Mouse (Mus musculus): ENCODE measurements around the gene Arih2. TPM values are rescaled to one million over a fixed set of nuclear protein-coding genes. Genes with fewer than 3 reads are reported as not detected.

Gene Arih2
- polyA plus RNA-seq (2016; fragmentation: Nextera tagmentation; extraction: Ambion mirVana), result 56.2 and 57.2 TPM in 2 replicates

DNA sequence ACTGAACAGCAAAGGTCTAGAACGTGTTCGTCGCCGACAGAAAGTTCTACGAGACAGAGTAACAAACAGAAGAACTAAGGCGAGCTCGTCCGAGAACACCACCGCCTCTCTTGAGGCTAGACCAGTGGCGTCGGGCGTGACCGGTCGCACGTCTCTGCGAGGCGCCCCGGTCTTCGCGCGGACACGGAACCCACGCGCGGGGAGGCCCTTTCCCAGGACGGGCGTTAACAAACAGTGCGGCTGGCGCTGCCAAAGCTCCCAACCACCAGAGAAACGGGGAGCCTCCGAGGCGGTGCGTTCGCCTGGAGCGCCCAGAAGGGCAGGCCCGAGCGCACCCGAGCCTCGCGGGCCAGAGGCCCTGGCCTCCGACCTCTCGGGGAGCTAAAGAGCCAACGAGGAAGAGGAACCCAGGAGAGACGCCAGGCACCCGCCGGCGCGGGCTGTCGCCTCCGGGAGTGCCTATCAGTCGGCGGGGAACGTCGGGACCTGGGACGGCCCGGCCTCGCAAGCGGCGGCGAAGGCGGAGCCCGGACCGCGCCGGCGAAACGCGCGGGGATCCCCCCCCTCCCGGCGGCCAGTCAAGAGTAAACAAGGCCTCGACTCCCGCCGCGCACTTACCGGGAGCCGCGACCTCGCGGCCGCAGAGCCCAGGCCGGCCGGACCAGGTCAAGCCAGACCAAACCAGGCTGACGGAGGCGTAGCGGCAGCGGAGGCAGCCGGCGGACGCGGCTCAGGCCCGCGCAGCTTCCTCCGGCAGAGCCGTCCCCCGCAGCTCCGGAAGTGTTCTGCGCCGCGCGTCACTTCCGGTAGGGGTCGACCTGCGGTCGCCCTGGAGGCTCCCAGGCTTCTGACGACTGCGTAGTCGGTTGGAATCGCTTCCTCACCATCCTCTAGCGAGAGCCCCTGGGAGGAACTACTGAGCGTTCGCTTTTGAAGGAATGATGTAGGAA, at the start of gene Arih2:
Arih2 (minus strand) TSS at position 776 of the 950 bp plus-strand sequence.
- Histone ChIP-seq H3K4me1 (peaks cover 19% of the 10 kb centered on the region), H3K4me3 (peak within 1 kb of the TSS; percentile 99), H3K9me3 (no peaks in the 10 kb centered on the region), H3K27me3 (replicated peaks) (no peaks in the 10 kb centered on the region), H3K27ac (peak within 1 kb of the TSS; percentile 46), H3K9ac (peak within 1 kb of the TSS; percentile 92), H3K4me2 (replicated peaks) (peak within 1 kb of the TSS; percentile 76), H3K36me3 (no peaks in the 10 kb centered on the region)
- ATAC-seq (ENCODE audit: low FRiP score, low read depth), result peak; percentile 98
- WGBS, result under 1% methylated on average over 112 of the region's 112 CpGs

DNA sequence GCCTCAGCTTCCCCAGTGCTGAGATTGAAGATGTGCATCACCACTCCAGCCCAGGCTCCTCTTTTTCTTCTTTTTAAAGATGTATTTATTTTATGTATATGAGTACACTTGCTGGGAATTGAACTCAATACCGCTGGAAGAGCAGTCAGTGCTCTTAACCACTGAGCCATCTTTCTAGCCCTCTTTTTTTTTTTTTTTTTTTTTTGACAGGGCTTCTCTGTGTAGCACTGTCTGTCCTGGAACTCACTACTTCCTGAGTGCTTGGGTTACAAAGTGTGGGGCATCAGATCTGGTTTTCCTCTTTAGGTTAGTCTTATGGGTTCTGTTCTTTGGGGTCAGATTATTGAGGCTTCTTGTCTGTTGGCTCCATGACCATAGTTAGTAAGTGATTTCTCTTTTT, 45.3 kb upstream of the Arih2 start:
- no peak for ATAC-seq (ENCODE audit: low FRiP score, low read depth)
- WGBS, result 89% methylated on average over 1 of the region's 1 CpGs
- no peaks in the 10 kb centered on the region for H3K27me3 ChIP-seq (replicated peaks)

DNA sequence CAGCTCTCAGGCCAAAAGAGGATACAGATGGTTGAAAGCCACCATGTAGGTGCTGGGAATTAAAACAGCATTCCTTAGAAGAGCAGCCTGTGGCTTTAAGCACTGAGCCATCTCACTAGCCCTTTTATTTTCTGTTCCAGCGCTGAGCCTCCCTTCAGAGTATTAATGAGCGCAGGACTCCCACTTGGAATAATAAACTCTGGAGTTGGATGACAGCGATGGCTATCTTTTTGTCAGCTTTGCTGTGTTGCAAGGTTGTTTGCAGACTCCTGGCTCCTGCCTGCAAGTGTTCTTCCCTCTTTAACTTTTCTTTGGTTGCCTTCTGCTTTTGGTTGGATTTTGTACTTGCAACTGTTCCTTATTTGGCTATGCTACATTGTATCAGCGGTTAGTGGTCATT, 44.8 kb upstream of the Arih2 start:
- no peak for ATAC-seq (ENCODE audit: low FRiP score, low read depth)
- Histone ChIP-seq H3K27me3 (replicated peaks) (no peaks in the 10 kb centered on the region), H3K9ac (no peak overlapping the region), H3K9me3 (no peaks in the 10 kb centered on the region), H3K36me3 (no peaks in the 10 kb centered on the region; the same call in 1 of the 2 replicates), H3K4me2 (replicated peaks) (peak overlapping the region; percentile 87), H3K27ac (no peak overlapping the region), H3K4me3 (peak overlapping the region; percentile 13; the same call in 1 of the 2 replicates), H3K4me1 (peaks cover 27% of the 10 kb centered on the region)
- 66% methylated on average over 4 of the region's 4 CpGs for WGBS

More for the DNA sequence above, 45.3 kb upstream of the Arih2 start:
- H3K27ac ChIP-seq, result no peak overlapping the region
- H3K9ac ChIP-seq, result no peak overlapping the region
- no peak overlapping the region for H3K4me3 ChIP-seq
- H3K36me3 ChIP-seq, result no peaks in the 10 kb centered on the region; the same call in 1 of the 2 replicates
- H3K4me2 ChIP-seq (replicated peaks), result peak overlapping the region; percentile 87
- H3K9me3 ChIP-seq, result no peaks in the 10 kb centered on the region
- H3K4me1 ChIP-seq, result peaks cover 21% of the 10 kb centered on the region

DNA sequence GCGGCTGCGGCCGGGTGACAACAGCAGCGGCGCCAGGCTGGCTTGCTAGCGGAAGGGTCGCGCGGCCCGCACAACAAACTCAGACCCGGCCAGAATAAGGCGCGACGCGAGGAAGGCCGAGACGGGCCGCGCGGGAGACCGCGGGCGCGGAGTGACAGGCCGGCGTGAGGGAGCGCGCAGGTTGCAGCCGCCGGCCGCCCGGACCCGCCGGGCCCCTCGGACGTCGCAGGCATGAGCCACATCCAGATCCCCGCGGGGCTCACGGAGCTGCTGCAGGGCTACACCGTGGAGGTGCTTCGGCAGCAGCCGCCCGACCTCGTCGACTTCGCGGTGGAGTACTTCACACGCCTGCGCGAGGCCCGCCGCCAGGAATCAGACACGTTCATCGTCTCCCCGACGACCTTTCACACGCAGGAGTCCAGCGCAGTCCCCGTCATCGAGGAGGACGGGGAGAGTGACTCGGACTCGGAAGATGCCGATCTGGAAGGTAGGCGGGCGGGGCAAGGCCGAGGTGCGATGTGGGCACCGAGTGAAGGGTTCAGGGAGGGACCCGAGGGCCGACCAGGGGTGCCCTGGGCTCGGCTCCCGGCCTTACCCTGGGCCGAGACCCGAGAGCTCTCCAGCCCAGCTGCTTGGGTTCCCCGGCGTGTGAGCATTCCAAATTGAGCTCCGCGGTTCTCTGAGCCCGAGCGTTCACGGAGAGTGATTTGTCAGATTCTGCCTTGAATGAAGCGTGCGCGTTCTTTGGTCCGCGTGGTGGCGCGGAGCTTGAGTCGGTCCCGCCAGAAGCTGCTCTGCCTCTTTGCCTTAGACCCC, 43.2 kb upstream of the Arih2 start:
- Histone ChIP-seq H3K36me3 (no peaks in the 10 kb centered on the region), H3K27ac (peak overlapping the region; percentile 50; the same call in 1 of the 2 replicates), H3K4me3 (peak overlapping the region; percentile 84), H3K4me1 (peaks cover 34% of the 10 kb centered on the region), H3K9ac (peak overlapping the region; percentile 82), H3K4me2 (replicated peaks) (peak overlapping the region; percentile 87), H3K27me3 (replicated peaks) (no peaks in the 10 kb centered on the region), H3K9me3 (no peaks in the 10 kb centered on the region)
- ATAC-seq (ENCODE audit: low FRiP score, low read depth), result peak; percentile 68
- under 1% methylated on average over 92 of the region's 92 CpGs for WGBS

DNA sequence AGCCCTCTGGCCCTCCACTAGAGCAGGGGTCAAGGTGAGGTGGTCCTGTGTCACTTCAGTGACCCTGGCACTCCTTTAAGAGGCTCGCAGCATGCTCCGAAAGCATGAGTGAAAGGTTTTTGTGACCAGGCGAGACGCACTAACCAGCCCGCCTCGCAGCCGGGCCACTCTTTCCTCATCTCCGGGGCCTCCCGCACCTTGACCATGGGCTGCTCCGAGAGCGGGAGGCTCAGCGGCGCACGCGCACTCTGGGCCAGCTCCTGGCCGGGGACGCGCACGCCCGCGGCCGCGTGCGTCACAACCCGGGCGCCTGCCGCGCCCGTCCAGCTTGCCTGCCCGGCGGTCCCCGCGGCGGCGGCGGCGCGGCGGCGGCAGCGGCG, 42.6 kb upstream of the Arih2 start:
- no peaks in the 10 kb centered on the region for H3K27me3 ChIP-seq (replicated peaks)
- H3K4me3 ChIP-seq, result peak overlapping the region; percentile 84
- H3K9ac ChIP-seq, result peak overlapping the region; percentile 82
- 0% methylated on average over 41 of the region's 42 CpGs for WGBS
- peak overlapping the region; percentile 87 for H3K4me2 ChIP-seq (replicated peaks)
- H3K4me1 ChIP-seq, result peaks cover 34% of the 10 kb centered on the region
- H3K27ac ChIP-seq, result peak overlapping the region; percentile 50; the same call in 1 of the 2 replicates
- peak; percentile 86 for ATAC-seq (ENCODE audit: low FRiP score, low read depth)
- H3K36me3 ChIP-seq, result no peaks in the 10 kb centered on the region
- no peaks in the 10 kb centered on the region for H3K9me3 ChIP-seq

DNA sequence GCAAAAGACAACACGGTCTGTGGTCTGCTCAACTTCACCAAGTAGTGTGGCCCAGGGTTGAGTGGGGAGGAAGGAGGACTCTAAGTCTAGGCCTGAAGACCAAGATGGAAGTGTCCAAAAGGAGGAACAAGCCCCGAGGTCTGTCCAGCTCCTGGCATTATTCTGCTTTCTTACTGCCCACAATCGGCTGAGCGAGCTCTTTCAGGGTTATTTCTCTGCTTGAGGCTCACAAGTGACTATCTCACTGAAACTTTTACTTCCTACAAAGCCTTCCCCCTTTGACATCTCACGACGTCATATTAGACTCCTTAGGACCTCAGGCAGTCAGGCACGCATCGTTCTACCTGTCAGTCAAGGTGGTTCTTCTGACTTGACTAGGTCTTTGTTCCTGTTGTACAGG, 42.2 kb upstream of the Arih2 start:
- Histone ChIP-seq H3K9ac (peak overlapping the region; percentile 82), H3K36me3 (no peaks in the 10 kb centered on the region), H3K9me3 (no peaks in the 10 kb centered on the region), H3K4me3 (peak overlapping the region; percentile 84; the same call in 1 of the 2 replicates), H3K4me2 (replicated peaks) (peak overlapping the region; percentile 87), H3K27me3 (replicated peaks) (no peaks in the 10 kb centered on the region), H3K4me1 (peaks cover 39% of the 10 kb centered on the region), H3K27ac (no peak overlapping the region)
- no peak; the same call in 1 of the 2 replicates for ATAC-seq (ENCODE audit: low FRiP score, low read depth)
- 75% methylated on average over 8 of the region's 8 CpGs for WGBS

DNA sequence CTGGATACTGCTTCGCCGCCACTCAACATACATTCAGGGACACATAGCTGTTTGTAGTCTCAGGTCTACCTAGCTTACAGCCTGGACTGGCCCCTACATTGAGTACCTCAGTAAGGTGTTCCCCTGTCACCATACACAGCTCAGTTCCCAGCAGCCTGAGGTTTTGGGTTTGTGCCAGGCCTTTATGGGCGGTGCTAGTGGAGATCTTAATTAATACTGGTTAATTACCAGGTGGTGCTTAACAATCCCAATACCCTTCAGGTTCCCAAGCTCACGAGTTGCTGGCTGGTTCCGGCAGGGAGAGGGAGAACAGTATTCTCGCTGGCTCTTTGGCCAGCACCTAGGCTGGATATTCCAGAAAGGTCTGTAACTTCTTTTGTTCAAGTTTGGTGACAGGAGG, 41.7 kb upstream of the Arih2 start:
- 91% methylated on average over 6 of the region's 6 CpGs for WGBS
- peaks cover 43% of the 10 kb centered on the region for H3K4me1 ChIP-seq
- no peak overlapping the region for H3K4me2 ChIP-seq (replicated peaks)

DNA sequence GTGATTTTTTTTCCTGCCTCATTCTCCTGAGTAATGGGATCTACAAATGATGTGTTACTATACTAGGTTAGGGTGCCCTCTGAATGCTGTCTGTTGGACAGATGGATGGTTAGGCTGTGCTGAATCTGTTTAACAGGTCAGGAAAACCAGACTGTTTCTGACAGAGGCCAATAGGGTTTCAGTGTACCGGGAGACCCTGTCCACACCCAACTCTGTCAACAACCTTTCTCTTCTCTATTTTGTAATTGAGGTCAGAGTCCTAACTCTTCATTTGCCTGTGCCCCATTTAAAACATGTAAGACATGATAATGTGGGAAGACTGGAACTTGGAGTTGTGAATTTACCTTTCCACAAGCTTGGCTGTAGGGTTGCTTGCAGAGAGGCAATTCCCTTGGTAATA, 40.8 kb upstream of the Arih2 start:
- H3K27ac ChIP-seq, result no peak overlapping the region
- H3K9me3 ChIP-seq, result no peaks in the 10 kb centered on the region
- peaks cover 43% of the 10 kb centered on the region for H3K4me1 ChIP-seq
- H3K4me2 ChIP-seq (replicated peaks), result no peak overlapping the region
- H3K27me3 ChIP-seq (replicated peaks), result no peaks in the 10 kb centered on the region
- no peak for ATAC-seq (ENCODE audit: low FRiP score, low read depth)
- no peaks in the 10 kb centered on the region for H3K36me3 ChIP-seq
- H3K9ac ChIP-seq, result no peak overlapping the region
- 74% methylated on average over 1 of the region's 1 CpGs for WGBS
- H3K4me3 ChIP-seq, result no peak overlapping the region

More for the DNA sequence above, 41.7 kb upstream of the Arih2 start:
- Histone ChIP-seq H3K4me3 (no peak overlapping the region), H3K27me3 (replicated peaks) (no peaks in the 10 kb centered on the region), H3K27ac (no peak overlapping the region), H3K9me3 (no peaks in the 10 kb centered on the region), H3K36me3 (no peaks in the 10 kb centered on the region), H3K9ac (no peak overlapping the region)
- no peak for ATAC-seq (ENCODE audit: low FRiP score, low read depth)

DNA sequence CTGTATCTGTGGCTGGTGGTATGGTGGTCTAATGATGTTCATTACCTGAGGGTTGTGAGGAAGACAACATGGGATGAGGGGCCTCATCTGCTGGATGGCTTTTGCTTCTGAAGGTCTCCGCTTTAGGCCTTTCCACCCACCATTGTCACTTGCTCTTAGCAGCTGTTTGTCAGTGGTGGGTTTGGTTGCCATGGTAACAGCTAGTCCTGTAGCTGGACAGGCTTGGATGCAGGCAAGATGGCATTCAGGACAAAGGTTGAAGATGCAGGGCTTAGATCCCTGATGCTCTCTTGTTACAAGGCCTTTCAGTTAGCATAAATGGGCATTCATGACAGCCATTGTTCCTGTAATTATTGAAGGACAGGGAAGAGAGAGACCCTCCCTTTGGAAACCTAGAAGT, 39.9 kb upstream of the Arih2 start, which contains the start of gene Prkar2a:
Prkar2a (plus strand) TSS at position 209 of the 400 bp plus-strand sequence.
- H3K27ac ChIP-seq, result peak within 1 kb of the TSS; percentile 50; the same call in 1 of the 2 replicates
- no peak for ATAC-seq (ENCODE audit: low FRiP score, low read depth)
- H3K36me3 ChIP-seq, result no peaks in the 10 kb centered on the region
- H3K4me3 ChIP-seq, result no peak within 1 kb of the TSS
- peaks cover 40% of the 10 kb centered on the region for H3K4me1 ChIP-seq
- no peaks in the 10 kb centered on the region for H3K27me3 ChIP-seq (replicated peaks)
- no peaks in the 10 kb centered on the region for H3K9me3 ChIP-seq
- no peak within 1 kb of the TSS for H3K9ac ChIP-seq
- no peak within 1 kb of the TSS for H3K4me2 ChIP-seq (replicated peaks)
- 17% methylated on average over 1 of the region's 1 CpGs for WGBS

DNA sequence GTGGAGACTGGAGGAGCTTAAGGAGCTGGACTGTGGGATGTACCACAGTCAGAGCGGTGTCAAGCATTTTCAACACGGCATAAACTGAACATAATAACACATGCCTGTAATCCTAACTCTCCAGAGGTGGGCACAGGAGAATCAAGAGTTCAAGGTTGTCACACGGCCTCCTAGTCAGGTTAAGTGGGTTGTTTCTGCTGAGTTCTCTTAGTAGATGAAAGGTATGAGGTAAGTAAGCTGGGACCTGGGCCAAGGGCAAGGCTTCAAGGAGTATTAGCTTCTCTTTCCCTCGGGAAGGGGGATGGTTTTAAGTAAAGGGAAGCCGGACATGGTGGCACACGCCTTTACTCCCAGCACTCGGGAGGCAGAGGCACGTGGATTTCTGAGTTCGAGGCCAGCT, 39.3 kb upstream of the Arih2 start:
- ATAC-seq (ENCODE audit: low FRiP score, low read depth), result no peak
- peaks cover 3% of the 10 kb centered on the region; the same call in 1 of the 2 replicates for H3K36me3 ChIP-seq
- no peak overlapping the region for H3K27ac ChIP-seq
- no peaks in the 10 kb centered on the region for H3K9me3 ChIP-seq
- WGBS, result 79% methylated on average over 9 of the region's 9 CpGs
- H3K27me3 ChIP-seq (replicated peaks), result no peaks in the 10 kb centered on the region
- no peak overlapping the region for H3K9ac ChIP-seq
- H3K4me1 ChIP-seq, result peaks cover 34% of the 10 kb centered on the region
- no peak overlapping the region for H3K4me3 ChIP-seq
- H3K4me2 ChIP-seq (replicated peaks), result no peak overlapping the region

DNA sequence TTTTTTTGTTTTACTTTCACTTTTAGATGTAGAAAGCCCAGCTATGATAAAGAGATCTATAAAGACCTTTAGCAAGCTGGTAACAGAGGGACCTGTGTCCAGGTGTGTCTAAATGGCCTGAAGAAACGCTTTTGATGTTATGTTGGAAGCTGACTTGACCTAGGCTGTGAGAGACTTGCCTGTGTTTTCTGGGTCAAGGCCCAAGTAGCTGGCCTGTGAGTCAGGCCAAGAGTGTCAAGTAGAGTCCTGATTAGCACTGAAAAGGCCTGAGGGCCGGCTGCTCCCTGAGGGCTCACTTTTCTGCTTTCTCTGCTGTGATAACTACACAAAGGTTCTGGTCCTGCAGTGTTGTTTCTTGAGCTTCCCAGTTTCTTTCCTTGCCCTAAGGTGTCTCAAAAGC, 38.5 kb upstream of the Arih2 start:
- Histone ChIP-seq H3K27me3 (replicated peaks) (no peaks in the 10 kb centered on the region), H3K9ac (no peak overlapping the region), H3K9me3 (no peaks in the 10 kb centered on the region), H3K4me2 (replicated peaks) (no peak overlapping the region), H3K27ac (no peak overlapping the region), H3K4me3 (no peak overlapping the region), H3K4me1 (peaks cover 29% of the 10 kb centered on the region), H3K36me3 (peaks cover 10% of the 10 kb centered on the region)
- no peak for ATAC-seq (ENCODE audit: low FRiP score, low read depth)
- 76% methylated on average over 2 of the region's 2 CpGs for WGBS

DNA sequence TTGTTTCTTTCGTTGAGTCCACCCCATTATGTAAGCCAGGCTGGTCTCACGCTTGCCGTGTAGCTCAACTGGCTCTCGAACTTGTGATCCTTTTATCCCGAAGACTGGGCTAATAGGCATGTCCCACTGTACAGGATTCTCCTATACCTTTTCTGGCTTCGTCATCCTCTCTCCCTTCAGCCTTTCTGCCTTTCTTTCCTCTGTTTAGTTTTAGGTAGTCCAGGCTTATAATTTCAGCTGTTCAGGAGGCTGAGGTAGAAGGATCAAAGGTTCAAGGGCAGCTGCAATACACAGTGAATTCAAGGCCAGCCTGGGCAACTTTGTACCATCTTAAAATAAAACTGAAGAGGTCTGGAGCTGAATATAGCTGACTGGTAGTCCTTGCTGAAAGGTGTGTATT, 38.0 kb upstream of the Arih2 start:
- Histone ChIP-seq H3K36me3 (peaks cover 11% of the 10 kb centered on the region), H3K9me3 (no peaks in the 10 kb centered on the region), H3K4me2 (replicated peaks) (no peak overlapping the region), H3K27ac (no peak overlapping the region), H3K4me3 (no peak overlapping the region), H3K9ac (no peak overlapping the region), H3K27me3 (replicated peaks) (no peaks in the 10 kb centered on the region), H3K4me1 (peaks cover 29% of the 10 kb centered on the region)
- no peak for ATAC-seq (ENCODE audit: low FRiP score, low read depth)
- WGBS, result 39% methylated on average over 6 of the region's 6 CpGs
